Mouse (Mus musculus): ENCODE data around the gene Ryr2. TPM values are rescaled to one million over a fixed set of nuclear protein-coding genes. Genes with fewer than 3 reads are reported as not detected.
A peak's percentile ranks its signal among the peaks of the same experiment; 100 is the strongest.

Gene Ryr2
- total and polyA plus RNA-seq, 3 experiments = 0.11 to 0.13 TPM; not detected in 1

DNA sequence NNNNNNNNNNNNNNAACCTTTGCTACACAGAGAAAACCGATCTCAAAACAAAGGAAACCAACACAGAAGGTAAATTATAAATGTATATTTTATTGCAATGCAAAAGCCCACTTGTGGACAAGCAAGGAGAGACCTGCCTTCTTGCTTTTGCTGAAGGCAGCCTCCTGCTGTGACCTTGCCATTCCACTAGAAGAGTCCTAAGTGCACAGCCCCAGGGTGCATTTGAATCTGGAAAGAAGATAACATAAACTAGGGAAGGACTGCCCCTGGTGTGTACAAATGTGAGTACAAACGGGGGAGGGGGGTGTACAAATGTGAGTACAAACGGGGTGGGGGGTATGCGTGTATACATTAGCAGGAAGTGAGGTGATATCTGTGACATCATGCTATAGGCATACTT is 43.2 kb downstream of the Ryr2 start:
- Histone ChIP-seq H3K4me1 (ENCODE audit: control insufficient read depth in 1 of 2, insufficient read depth in 2 of 2) (peaks cover 0 to 6% of the 10 kb centered on the region in 2 experiments; a peak in 1 of 4 replicates), H3K79me2 (replicated peaks; ENCODE audit: control insufficient read depth, extremely low read depth, insufficient read depth, poor library complexity, severe bottlenecking) (no peaks in the 10 kb centered on the region), H3K9ac (ENCODE audit: insufficient read depth, low read depth) (no peak overlapping the region), H3K4me2 (ENCODE audit: insufficient read depth, low read depth, poor library complexity, severe bottlenecking) (no peak overlapping the region), H3K4me3 (replicated peaks in 1 of 3; ENCODE audit: low read depth in 2 of 3, low read length in 2 of 3, poor library complexity in 1 of 3) (no peak overlapping the region), H3K27ac (ENCODE audit: insufficient read depth, low read depth) (no peak overlapping the region), H3K27me3 (replicated peaks) (no peaks in the 10 kb centered on the region), H3K9me3 (replicated peaks; ENCODE audit: low read length) (no peaks in the 10 kb centered on the region), H3K36me3 (replicated peaks in 1 of 2; ENCODE audit: control insufficient read depth in 1 of 2, insufficient read depth in 1 of 2, low read length in 1 of 2) (no peaks in the 10 kb centered on the region)
- DNase-seq (ENCODE audit: extremely low read depth) = no peak
- dilution Hi-C loops (cut with MboI; ENCODE audit: extremely low pct_ligation_motif_present, extremely low pct_unique_long_range_greater_than_20kb, low sequenced_read_pairs) = no loop called here
- TF ChIP-seq RCOR1 (conservative IDR thresholded peaks at IDR 0.05; ENCODE audit: low read depth, low read length) = no peak
- TF ChIP-seq JUND (conservative IDR thresholded peaks at IDR 0.05; ENCODE audit: low read depth, low read length) = no peak
- no peak for TF ChIP-seq POLR2AphosphoS2 (IDR thresholded peaks at IDR 0.05; ENCODE audit: low read depth, low read length)
- no peak for TF ChIP-seq ZC3H11A (IDR thresholded peaks at IDR 0.05; ENCODE audit: low read depth, low read length)
- TF ChIP-seq ZNF384 (IDR thresholded peaks at IDR 0.05; ENCODE audit: low read depth, low read length) = no peak
- no peak for TF ChIP-seq ZKSCAN1 (IDR thresholded peaks at IDR 0.05; ENCODE audit: borderline replicate concordance, low read depth, low read length)
- no peak for TF ChIP-seq HCFC1 (IDR thresholded peaks at IDR 0.05; ENCODE audit: low read depth, low read length)
- no peak for TF ChIP-seq BHLHE40 (IDR thresholded peaks at IDR 0.05; ENCODE audit: low read depth, low read length)
- TF ChIP-seq SIN3A (IDR thresholded peaks at IDR 0.05; ENCODE audit: low read length) = no peak
- no peak for TF ChIP-seq MAX (IDR thresholded peaks at IDR 0.05; ENCODE audit: low read length)
- TF ChIP-seq ZMIZ1 (IDR thresholded peaks at IDR 0.05; ENCODE audit: low read depth, low read length) = no peak
- in situ Hi-C loops (cut with MboI; ENCODE audit: low pct_ligation_motif_present, low pct_unique_long_range_greater_than_20kb, low sequenced_read_pairs) = no loop called here

DNA sequence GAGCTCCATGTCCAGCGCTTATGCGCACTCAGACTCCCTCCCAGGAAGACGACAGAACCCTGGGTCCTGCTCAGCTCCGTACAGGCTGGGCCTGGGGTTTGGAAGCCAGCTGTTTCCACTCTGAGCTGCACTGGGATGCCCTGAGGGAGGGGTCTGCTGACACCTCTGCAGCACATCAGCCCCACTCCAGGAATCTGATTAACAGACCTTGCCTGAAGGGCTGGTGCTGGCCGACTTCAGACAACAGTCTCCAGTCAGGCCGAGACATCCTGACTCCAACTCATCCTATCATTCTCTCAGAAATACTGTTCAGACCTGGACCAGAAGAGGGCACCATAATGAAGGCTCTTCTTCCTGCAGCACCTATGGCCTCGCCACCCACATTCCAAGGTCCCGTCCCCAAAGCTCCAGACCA is 49.4 kb downstream of the Ryr2 start:
- no peak for DNase-seq (ENCODE audit: extremely low read depth)
- no peaks in the 10 kb centered on the region for H3K79me2 ChIP-seq (replicated peaks; ENCODE audit: control insufficient read depth, extremely low read depth, insufficient read depth, poor library complexity, severe bottlenecking)
- H3K27me3 ChIP-seq (replicated peaks) = no peaks in the 10 kb centered on the region
- no peak overlapping the region for H3K27ac ChIP-seq (ENCODE audit: insufficient read depth, low read depth)
- in situ Hi-C loops (cut with MboI; ENCODE audit: low pct_ligation_motif_present, low pct_unique_long_range_greater_than_20kb, low sequenced_read_pairs) (no loop called here), dilution Hi-C loops (cut with MboI; ENCODE audit: extremely low pct_ligation_motif_present, extremely low pct_unique_long_range_greater_than_20kb, low sequenced_read_pairs) (no loop called here)
- H3K9me3 ChIP-seq (replicated peaks; ENCODE audit: low read length) = no peaks in the 10 kb centered on the region
- peak; percentile 10; the same call in 1 of the 2 replicates for TF ChIP-seq SMC3 (IDR thresholded peaks at IDR 0.05; ENCODE audit: low read depth, low read length)
- TF ChIP-seq RAD21 (IDR thresholded peaks at IDR 0.05; ENCODE audit: low read depth, low read length) = peak; percentile 9
- peak in 1 of 2 experiments; percentile 41; a peak in 2 of 4 replicates for TF ChIP-seq CTCF (conservative IDR thresholded peaks at IDR 0.05 in 1 of 2, IDR thresholded peaks at IDR 0.05 in 1 of 2; ENCODE audit: low read depth in 2 of 2, low read length in 2 of 2)
- no peak for TF ChIP-seq ZC3H11A (IDR thresholded peaks at IDR 0.05; ENCODE audit: low read depth, low read length)
- no peak overlapping the region for H3K4me2 ChIP-seq (ENCODE audit: insufficient read depth, low read depth, poor library complexity, severe bottlenecking)
- no peaks in the 10 kb centered on the region for H3K36me3 ChIP-seq (replicated peaks in 1 of 2; ENCODE audit: control insufficient read depth in 1 of 2, insufficient read depth in 1 of 2, low read length in 1 of 2)
- H3K4me3 ChIP-seq (replicated peaks in 1 of 3; ENCODE audit: low read depth in 2 of 3, low read length in 2 of 3, poor library complexity in 1 of 3) = no peak overlapping the region
- no peaks in the 10 kb centered on the region; a peak in 1 of 4 replicates for H3K4me1 ChIP-seq (ENCODE audit: control insufficient read depth in 1 of 2, insufficient read depth in 2 of 2)
- no peak overlapping the region for H3K9ac ChIP-seq (ENCODE audit: insufficient read depth, low read depth)

- dilution Hi-C loops (cut with MboI; ENCODE audit: extremely low pct_ligation_motif_present, extremely low pct_unique_long_range_greater_than_20kb, low sequenced_read_pairs) (no loop called here), in situ Hi-C loops (cut with MboI; ENCODE audit: low pct_ligation_motif_present, low pct_unique_long_range_greater_than_20kb, low sequenced_read_pairs) (no loop called here)
- H3K9me3 ChIP-seq (replicated peaks; ENCODE audit: low read length) = no peaks in the 10 kb centered on the region
- H3K9ac ChIP-seq (ENCODE audit: insufficient read depth, low read depth) = no peak overlapping the region
- no peaks in the 10 kb centered on the region for H3K79me2 ChIP-seq (replicated peaks; ENCODE audit: control insufficient read depth, extremely low read depth, insufficient read depth, poor library complexity, severe bottlenecking)
- DNase-seq (ENCODE audit: extremely low read depth) = no peak
- no peak overlapping the region for H3K4me2 ChIP-seq (ENCODE audit: insufficient read depth, low read depth, poor library complexity, severe bottlenecking)
- TF ChIP-seq MYC (IDR thresholded peaks at IDR 0.05; ENCODE audit: low read depth, low read length) (no peak), UBTF (IDR thresholded peaks at IDR 0.05; ENCODE audit: low read depth, low read length) (no peak), SMC3 (IDR thresholded peaks at IDR 0.05; ENCODE audit: low read depth, low read length) (no peak), USF2 (conservative IDR thresholded peaks at IDR 0.05; ENCODE audit: low read depth, low read length) (no peak), MXI1 (IDR thresholded peaks at IDR 0.05; ENCODE audit: low read depth, low read length) (no peak), MAZ (IDR thresholded peaks at IDR 0.05; ENCODE audit: low read depth, low read length) (no peak), KAT2A (IDR thresholded peaks at IDR 0.05; ENCODE audit: insufficient replicate concordance, low read length) (no peak), ZC3H11A (IDR thresholded peaks at IDR 0.05; ENCODE audit: low read depth, low read length) (no peak), HCFC1 (IDR thresholded peaks at IDR 0.05; ENCODE audit: low read depth, low read length) (no peak), NELFE (IDR thresholded peaks at IDR 0.05; ENCODE audit: low read depth, low read length) (no peak)
- no peaks in the 10 kb centered on the region for H3K4me1 ChIP-seq (ENCODE audit: control insufficient read depth in 1 of 2, insufficient read depth in 2 of 2)
- H3K27me3 ChIP-seq (replicated peaks) = no peaks in the 10 kb centered on the region
- no peaks in the 10 kb centered on the region for H3K36me3 ChIP-seq (replicated peaks in 1 of 2; ENCODE audit: control insufficient read depth in 1 of 2, insufficient read depth in 1 of 2, low read length in 1 of 2)
- H3K27ac ChIP-seq (ENCODE audit: insufficient read depth, low read depth) = no peak overlapping the region
- no peak overlapping the region for H3K4me3 ChIP-seq (replicated peaks in 1 of 3; ENCODE audit: low read depth in 2 of 3, low read length in 2 of 3, poor library complexity in 1 of 3)
These were observed 50.8 kb downstream of the Ryr2 start for GRCm38 (mm10) chr13:12055913-12056312.

Measured in CH12.LX (cell line).